Mouse (Mus musculus) kidney, adult 18-20 months (tissue): ENCODE results near the gene Etl4.
"Not testable (repeated sequence)": the region's sequence is repeated elsewhere in the genome, so short reads cannot be mapped to it uniquely, and the experiment has no call there.

Source experiments
- DNase-seq: peaks from one replicate; pipeline ENCODE4 v3.0.0; 2021

Gene Etl4

DNA sequence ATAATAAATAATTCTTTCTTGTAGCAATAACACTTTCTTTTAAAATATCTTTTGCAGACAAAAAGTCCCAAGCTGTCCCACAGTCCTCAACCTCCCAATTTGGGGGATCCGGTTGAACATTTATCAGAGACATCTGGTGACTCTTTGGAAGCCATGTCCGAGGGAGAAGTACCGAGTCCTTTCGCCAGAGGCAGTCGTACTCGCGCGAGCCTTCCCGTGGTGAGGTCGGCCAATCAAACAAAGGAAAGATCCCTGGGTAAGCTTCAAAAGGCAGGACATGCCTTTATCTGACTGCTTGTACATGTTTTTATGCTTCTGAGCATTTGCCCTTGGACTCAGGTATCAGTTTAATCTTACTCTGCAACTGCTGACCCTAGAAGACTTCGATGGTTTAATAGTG lies 752.3 kb downstream of the Etl4 start:
- no peak for DNase-seq

DNA sequence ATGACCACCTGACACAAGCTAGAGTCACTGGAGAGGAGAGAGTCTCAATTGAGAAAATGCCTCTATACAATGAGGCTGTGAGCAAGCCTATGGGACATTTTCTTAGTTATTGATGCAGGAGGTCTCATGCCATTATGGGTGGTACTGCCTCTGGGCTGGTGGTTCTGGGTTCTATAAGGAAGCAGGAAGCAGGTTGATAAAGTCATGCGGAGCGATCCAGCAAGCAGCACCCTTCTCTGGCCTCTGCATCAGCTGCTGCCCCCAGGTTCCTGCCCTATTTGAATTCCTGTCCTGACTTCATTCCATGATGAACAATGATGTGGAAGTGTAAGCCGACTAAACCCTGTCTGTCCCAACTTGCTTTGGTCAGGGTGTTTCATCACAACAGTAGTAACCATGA lies 753.1 kb downstream of the Etl4 start:
- DNase-seq = no peak

DNA sequence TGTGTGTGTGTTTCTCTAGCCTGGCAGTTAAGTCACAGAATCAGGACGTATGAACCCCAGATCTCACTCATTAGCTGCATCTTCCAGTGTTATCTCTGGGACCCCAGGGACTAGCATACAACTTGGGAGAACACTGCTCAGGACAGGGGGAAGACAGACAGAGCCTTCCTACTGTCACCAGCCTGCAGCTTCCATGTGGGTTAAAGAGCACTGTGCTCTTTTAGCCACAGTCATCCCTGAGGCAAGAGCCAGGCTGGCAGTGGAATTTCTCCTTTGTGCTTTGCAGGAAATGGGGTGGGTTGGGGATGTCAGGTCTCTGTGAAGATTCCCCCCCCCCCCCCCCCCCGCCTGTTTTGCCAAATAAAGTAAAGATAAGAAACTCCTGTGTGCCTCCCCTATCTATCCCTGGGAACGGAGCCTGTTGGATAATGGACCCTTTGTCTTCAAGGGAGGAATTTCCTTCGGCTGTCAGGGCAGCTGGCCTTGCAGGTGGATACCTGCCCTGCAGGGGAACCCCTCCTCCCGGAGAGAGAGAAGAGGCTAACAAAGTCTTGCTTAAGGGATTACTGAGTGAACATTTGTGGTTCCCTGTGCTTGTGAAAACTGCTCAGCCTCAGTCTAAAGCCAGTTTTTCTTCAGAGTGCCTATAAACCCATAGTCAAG lies 755.9 kb downstream of the Etl4 start:
- no peak for DNase-seq

DNA sequence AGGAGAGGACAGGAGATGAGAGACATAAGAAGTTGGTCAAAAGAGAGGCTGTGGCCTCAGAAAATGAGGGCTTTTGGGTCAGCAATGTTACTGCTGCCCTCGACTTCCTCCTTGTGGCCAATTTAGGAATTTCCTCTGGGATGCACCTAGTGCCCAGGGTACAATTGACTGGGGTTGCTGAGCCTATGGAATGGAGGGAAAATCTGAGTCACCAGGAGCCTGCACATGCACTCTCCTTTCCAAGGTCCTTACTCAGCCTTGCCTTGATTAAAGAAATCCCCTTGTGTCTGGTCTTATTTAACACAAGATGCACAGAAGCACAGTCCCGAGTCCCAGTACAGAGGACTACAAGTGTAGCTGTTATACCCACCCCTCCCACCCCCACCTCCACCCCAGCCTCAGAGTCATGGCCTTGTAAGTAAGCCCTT lies 756.5 kb downstream of the Etl4 start:
- peak; percentile 51 for DNase-seq

DNA sequence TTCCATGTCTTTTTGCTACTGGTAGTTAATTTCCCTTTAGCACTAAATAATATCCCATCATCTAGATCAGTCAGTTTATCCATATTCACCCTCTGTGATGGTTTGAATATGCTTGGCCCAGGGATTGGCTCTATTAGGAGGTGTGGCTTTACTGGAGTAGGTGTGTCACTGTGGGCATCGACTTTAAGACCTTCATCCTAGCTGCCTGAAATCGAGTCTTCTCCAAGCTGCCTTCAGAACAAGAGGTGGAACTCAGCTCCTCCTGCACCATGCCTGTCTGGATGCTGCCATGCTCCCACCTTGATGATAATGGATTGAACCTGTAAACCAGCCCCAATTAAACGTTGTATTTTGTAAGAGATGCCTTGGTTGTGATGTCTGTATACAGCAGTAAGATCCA lies 758.3 kb downstream of the Etl4 start:
- DNase-seq = no peak

DNA sequence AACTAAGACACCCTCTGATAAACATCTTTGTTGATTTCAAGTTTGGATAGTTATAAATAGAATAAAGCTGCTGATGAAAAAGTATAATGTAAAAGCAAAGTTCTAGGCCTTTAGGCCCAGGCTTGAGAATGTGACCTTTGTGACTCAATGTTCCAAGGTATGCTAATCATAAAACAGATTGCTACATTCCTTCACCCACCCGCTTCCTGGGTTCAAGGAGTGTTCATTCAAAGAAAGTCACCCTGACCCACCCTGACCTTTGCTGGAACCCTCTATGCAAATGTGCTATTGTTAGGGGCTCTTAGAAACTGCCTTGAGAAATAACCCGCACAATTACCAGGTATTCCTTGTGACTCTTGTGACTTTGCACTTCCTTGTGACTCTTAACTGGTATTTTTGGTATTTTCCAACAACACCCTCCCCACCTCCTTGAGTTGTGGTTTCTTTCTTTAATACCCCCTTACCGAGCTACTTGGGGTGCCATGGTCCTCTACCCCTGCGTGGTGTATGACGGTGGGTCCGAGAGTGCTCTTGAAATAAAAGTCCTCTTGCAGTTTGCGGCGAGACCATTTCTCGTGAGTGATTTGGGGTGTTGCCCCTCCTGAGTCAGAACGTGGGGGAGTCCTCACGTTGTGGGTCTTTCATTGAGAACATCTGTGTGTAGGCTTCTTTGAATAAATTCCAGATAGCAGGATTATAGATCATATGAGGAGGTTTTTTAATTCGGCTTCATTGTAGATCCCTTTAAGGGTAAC lies 758.9 kb downstream of the Etl4 start:
- not testable (repeated sequence) for DNase-seq

DNA sequence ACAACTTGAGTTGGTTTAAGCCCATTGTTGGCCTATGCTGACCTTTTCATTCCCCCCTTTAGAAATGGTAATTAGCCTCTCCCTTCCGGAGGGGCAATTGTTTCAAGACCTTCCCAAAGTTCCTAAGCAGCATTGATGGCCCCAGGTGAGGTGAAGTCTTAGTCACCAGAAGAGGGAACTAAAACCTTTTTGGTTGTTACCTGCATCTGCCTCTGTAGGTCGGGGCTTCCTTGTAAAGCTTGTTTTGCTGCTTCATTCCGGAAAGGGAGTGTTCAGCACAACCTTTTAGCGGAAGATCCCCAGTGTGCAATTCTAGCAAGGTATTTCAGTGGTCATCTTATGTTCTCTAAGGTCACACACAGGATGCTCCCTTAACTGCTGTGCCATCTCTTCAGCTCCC lies 759.8 kb downstream of the Etl4 start:
- no peak for DNase-seq

DNA sequence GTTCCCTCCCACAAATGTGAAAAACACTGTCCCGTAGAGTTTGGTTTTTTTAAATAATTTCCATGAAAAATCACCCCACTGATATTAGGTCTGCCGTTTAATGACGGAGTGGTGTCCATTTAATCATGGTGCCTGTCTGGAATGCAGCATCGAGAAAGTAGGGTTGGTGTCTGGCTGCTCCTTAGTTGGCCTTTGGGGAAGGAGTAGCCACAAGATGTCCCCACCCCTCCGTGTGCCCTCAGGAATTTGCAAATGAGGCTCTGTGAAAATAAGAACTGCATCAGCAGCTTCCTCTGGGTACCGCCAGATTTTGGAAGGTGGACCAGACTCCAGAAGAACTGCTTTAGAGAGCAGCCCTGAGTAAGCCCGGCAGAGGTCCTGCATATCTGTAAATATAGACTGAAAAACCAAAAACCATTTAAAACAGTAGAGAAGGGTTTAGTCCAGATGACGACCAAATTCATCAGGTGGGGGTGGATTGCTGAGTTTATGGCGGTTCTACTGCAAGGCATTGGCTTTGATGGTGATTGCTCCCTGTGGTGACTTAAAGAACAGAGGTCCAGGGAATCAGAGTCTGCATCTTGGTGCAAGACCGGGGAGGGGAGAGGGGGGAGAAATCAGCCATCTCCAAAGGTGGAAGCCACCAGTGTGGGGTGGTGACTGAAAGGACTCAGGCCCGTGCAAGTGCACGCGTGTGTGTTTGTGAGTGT lies 762.1 kb downstream of the Etl4 start:
- no peak for DNase-seq

DNA sequence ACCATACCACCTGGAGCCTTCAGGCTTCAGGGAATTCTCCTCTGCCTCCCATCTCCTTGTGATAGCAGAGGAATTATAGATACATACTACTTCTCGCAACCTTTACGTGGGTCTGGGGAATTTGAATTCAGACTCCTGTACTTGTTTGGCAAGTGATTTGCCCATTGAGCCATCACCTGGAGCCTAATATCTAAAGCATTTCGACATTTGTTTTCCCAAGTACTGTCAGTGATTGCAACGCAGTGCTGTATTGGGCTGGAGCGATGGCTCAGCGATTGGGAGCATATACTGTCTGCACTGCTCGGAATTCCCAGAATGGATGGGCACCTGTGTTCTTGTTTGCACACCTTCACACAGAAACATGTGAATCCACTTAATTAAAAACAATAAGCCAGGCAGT lies 762.7 kb downstream of the Etl4 start:
- no peak for DNase-seq

DNA sequence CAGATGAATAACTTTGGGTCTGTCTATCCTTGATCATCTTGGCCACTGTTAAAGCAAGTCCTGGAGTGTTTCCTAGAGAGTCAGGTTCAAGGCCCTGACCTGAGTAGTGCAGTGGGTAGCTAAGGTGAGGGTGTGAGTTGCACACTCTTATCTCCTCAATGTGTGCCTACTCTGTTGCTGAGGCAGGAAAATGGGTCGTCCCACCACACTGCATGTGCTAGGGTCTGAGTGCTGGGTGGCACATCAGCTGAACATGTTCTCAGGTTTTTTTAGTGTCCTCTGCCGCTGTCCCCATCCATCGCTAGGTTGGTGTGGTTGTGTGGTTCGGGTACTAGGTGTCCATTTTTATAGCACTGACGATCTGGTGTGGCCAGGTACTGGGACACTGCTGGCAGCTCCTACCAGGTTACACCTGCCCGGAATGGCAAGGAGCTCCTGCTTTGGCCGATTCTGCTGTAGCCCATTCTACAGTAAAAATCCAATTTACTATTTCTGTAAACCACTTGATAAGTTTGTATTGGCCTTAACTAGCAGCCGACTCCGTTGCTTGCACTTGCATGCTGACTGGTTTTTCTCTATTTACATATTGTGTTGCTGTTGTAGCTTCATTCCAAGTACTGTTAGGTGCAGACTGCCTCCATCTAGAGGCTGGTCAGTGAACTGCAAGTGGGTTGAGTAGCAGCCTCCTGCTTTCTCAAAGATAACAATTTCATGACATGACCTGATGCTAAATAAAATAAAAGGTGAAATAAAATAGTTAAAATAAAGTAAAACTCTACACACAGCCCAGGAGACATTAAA lies 763.4 kb downstream of the Etl4 start:
- peak; percentile 74 for DNase-seq

DNA sequence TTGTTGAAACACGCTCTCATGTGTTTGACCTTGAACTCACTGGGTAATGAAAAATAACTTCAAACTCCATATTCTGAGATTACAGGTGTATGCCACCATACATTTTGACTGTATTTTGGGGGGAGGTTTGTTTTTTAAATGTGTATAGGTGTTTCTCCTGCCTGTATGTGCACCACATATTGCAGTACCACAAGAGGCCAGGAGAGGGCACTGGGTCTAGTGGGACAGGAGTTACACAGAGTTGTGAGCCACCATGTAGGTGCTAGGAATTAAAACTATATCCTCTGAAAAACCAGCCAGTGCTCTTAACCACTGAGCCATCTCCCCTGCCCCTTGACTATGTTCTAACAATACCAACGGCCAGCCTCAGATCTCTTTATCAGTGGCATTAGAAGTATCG lies 766.8 kb downstream of the Etl4 start:
- DNase-seq = no peak

DNA sequence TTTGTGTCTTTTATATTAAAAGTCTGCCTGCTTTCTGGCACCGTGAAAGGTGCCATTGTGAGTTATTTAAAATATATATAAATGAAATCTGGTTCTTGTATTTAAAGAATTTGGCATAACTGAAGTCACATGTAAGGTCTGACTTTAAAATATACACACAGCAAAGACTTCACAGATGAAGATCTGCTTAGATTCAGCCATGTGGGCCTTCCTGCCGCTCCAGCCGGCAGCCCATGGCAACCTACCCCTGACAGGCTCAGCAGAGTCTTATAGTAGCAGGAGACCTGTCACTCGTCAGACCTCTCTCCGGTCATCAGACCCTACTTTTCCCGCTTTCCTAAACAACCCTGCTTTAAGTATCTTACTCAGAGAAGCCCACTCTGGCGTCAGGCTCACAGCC lies 769.2 kb downstream of the Etl4 start:
- no peak for DNase-seq

DNA sequence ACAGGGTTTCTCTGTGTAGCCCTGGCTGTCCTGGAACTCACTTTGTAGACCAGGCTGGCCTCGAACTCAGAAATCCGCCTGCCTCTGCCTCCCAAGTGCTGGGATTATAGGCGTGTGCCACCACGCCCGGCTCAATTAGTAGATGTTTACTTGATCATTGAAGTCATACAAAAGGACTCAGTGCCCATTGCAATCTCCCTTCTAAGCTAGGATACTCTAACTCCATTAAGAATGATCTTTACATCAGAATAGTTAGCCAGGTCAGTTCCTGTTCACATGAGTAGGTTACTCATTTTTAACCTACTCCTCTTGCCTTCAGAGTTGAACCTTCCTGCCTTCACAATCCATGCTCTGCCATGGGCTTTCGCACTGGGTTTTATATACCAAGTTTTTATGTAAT lies 772.6 kb downstream of the Etl4 start:
- not testable (repeated sequence) for DNase-seq

DNA sequence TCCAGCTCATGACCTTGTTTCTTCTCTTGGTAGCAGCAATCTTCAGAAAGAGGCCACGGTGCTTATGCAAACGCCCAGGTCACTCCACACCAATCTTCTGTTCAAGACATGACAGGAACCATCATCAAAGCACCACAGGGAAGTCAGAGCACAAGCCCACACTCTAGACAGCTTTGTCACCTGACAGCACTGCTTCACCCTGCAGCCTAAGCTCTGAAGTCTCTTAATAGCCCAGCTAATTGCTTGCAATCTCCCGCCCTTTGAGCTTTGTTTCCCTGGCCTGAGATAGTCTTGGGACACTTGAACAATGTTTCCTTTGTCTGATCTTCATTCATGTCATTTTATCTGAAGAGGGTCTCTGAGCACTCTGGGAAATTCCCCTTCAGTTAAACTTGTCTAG lies 779.8 kb downstream of the Etl4 start:
- DNase-seq = no peak

DNA sequence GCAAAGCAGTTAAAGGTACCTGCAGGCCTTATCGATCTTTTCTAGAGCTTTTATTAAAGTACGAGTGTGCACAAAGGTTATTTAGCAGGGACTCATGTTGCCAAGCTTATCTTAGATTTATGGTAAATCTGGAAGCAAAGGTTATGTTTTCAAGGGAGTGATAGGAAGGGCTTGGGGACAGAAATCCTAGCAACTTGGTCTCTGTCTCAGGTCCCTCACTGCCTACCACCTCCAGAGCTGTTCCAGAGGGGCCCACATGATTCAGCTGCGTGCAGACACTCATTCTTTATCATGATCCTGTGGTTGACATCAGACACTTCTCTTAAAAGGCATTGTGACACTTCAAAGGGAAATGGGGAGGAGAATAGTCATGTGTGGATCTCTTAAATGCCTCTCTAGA lies 783.3 kb downstream of the Etl4 start:
- no peak for DNase-seq

DNA sequence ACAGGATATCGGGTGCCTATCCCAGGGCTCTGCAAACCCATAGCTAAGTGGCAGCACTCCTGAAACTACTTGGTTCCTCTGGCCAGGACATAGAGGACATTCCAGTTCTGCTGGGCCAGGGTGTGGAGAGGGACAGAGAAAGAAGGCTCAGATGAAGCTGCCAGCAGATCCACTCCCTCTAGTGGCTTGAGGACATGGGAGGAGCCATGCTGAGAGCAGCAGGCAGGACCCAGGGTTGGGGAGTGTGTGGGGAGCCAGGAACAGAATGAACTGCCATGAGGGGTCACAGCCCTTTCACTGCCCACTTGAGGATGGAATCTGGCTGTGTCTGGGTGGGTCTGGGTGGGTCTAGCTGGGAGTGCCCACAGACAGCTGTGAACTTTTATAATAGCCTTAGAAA lies 784.2 kb downstream of the Etl4 start:
- no peak for DNase-seq

DNA sequence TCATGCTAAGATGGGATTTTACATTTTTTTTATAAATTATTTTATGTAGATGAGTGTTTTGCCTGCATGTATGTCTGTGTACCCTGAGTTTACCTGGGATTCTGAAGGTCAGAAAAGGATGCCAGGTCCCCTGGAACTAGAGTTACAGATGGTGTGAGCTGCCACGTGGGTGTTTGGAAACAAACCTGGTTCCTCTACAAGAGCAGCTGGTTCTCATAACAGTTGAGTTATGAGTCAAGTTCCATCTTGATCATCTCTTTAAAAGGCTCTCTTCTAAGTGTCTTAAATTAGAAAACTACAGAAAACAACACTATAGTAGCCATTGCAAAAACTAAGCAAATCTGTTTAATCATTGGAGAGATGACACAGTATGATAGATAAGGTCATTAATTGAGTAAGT lies 788.1 kb downstream of the Etl4 start:
- no peak for DNase-seq

DNA sequence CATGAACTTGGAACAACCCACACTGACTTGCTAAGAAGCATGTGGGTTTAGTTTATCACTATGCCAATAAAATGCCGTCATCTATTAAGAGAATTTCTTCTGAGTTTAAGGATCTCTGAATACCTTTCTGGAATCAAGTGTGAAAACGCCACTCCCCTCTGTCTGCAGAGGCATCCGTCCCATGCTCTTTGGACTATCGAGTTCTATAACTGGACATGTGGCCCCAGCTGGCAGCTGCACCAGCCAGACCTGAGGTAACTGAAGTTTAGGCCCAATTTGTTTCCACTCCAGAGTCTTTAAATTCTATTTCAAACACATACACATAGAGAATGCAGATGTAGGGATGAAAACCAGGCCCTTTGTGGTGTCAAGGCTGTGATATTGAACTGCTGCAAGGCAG lies 795.5 kb downstream of the Etl4 start:
- DNase-seq = no peak

DNA sequence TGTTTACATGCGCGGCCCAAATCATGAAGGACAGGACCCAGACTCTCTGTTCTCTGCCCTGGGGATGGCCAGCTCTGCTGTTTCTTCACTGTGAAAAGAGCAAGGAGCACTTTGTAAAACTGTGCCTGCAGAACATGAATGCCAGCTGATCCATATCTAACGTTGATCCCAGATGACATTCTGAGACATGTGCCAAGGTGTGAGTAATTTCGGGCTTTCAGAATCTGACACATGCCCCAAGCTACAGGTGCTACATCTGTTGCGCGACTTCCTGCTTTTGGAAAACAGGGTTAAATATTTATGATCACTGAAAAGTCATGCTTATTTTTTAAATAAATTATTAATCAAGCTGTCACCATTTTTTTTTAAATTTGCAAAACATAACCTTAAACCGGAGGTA lies 801.0 kb downstream of the Etl4 start:
- no peak for DNase-seq

DNA sequence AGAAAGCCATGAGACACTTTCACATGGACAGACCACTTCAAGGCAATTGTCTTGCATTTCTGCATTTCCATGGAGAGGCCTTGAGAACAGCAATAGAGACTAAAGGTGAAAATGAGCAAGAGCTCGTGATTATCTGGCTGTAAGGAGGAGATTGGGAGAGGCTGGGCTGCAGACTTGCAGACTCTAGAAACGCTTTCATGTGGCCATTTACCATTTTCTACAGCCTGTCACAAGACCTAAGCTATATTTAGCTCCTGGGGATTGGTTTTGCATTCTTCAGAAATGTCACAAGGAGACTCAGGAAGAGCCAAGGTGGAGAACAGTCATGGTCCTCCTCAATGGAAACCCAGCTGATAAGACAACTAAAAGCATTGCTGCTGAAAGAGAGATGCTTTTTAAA lies 801.4 kb downstream of the Etl4 start:
- no peak for DNase-seq

DNA sequence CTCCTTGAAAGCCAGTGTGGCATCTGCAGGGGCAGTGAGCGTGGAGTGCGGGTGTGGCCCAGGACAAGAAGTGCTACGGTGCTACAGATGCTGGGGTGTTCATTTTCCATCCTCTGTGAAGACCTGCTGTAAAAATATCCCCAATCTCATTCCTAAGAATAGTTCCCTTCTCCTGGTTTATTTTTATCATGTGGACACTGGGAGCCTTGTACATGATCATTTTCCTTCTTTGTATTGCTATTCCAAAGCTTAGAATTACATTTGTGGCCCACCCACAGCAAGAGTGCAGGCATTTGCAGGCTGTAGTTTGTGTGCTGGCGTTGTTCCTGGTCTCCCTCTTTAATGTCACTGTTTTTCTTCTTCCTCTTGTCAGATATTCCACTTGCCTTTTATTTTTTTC lies 809.5 kb downstream of the Etl4 start:
- DNase-seq = no peak

DNA sequence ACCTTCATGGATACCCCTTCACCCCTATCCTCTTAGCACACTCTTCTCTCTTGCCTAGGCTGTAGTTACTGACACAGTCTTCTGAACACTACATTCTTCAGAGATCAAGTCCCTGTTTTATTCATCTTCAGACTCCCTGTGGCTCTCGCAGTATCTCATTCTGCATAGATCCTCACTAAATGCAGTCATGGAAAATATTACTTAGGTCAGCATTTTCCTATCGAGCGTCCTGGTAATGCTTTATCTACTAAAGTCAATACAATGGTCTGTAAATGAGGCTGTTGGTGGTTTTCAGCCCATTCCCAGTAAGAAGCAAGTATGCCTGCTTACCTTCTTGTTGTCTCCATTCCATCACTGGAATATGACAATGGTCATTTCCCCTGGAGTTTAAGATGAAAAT lies 811.5 kb downstream of the Etl4 start:
- no peak for DNase-seq
